Mouse (Mus musculus): ENCODE measurements at regions not wholly inside any gene's neighbourhood (a gene's known extent, or its start where the extent isn't known, plus 50 kb on each side); places are given as distances from the start of the nearest gene placed in this dataset.
A peak's percentile ranks its signal among the peaks of the same experiment; 100 is the strongest.

DNA sequence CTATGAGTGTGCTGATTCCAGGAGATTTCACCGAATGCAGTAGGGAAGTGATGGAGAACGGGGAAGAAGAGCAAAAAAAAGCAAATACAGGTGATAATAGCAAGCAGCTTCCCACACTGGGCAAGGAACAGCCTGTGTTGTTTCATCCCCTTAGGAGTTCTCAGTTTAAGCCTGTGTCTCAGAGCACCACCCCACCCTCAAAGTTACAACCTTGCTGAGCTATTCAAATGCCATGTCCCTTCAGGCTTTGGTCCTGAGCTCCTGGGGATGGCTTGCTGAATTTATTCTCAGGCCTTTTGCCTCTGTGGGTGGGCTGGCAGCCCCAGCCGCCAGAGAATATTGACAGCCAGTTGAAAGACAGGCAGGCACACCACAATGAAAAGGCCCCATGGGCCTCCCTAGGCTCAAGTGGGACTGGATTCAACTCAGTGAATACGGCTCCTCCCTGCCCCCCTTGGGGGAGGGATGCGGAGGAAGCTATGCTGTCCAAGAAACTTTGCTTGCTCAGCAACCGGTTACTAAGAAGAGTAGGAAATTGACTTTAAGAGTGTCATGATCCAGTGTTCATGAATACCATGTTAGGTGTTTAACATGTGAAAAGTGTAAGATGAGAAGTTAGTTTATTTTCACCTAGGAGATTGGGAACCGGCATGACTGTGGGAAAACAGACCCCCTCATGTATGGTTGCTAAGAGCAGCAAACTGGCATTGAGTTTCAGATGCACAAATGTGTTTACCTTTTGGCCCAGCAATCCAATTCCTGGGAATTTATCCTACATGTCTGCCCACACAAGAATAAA lies 142.5 kb upstream of the Egfl6 start:
- no peak for DNase-seq (ENCODE audit: extremely low spot score in 1 of 2, low spot score in 1 of 2)

DNA sequence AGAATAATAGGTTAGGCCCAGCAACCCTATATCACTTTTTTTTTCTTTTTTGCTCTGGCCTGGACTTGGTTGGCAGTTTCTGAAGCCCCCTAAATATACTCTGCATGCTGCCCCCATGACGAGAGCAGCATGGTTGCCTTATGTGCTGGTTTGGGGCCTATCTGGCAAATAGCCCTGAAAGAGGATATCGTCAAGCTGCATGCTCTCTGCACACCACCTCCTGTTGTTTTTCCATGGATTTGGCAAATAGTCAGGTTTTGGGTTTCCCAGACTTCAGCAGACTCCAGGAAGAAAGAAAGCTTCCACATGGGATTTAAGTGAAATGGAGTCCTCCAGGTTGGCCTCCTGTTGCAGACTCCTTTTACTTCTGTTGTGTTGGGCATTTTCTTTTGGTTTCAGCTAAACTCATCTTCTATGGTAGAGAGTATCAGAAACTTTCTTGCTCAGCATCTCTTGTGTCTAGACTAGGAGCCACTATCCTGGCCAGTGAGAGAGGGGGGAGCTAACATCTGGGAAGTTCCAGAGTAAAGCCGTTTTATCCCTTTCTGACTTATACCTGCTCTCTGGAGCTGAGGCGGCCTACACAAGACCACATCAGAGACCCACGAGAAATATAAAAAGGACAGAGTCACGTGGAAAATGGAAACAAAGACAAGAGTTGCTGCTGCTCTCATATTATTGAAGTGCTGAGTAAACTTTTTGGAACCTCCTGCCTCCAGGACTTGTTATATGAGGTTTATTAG lies 140.4 kb upstream of the Egfl6 start:
- no peak for DNase-seq (ENCODE audit: extremely low spot score in 1 of 2, low spot score in 1 of 2)

DNA sequence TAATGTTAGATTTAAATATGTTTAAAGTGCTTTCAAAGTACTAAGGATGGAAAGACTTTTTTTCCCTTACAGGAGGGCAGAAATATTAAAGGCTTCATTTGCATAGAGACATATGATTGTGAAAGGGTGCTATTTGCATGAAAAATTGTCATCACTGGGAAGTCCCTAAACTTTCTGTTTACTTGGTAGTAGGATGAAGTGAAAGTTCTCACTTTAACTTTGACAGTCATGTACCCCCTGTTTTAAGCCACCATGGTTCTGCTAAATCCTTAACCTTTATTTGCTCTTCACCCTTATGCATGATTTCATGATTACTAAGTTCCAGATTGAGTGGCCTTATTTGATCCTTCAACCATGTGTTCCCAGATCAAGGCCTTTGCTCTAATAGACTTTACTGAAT lies 132.6 kb upstream of the Egfl6 start:
- no peak for DNase-seq (ENCODE audit: extremely low spot score in 1 of 2, low spot score in 1 of 2)

DNA sequence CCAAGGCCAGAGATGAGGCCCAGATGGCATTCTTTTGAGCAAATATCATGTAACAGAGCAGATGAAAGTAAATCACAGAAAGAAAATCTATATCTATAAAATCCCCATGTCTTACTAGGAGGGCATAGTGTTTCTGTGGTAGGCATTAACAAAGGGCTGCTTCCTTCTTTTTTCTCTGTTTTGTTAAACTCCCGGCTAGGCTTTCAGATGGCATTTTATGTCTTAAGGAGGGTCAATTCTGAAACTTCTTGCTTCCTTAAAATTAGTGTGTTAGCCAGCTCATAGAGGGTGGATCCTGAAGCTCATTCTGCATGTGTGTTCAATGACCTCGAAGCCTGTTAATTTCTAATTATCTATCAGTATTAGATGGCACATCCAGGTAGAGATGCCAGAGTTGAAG lies 123.8 kb upstream of the Egfl6 start:
- DNase-seq (ENCODE audit: extremely low spot score in 1 of 2, low spot score in 1 of 2): no peak

DNA sequence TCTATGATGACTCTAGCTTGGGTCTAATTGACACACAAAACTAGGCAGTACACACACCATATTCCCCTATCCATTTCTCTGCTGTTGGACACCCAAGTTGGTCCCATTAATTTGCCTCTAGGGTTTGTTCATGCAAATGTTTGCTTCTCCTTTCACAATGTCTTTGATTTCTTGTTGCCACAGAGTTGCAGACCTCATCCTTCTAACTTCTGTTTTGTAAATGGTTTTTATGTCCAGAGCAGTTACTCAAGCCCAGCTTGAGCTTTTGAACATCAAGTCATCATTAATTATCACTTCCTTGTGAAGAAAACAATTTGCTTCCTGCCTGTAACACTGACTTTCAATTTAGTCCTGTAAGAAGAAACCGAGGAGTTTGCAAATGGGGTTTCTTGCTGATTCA lies 122.6 kb upstream of the Egfl6 start:
- no peak for DNase-seq (ENCODE audit: extremely low spot score in 1 of 2, low spot score in 1 of 2)

DNA sequence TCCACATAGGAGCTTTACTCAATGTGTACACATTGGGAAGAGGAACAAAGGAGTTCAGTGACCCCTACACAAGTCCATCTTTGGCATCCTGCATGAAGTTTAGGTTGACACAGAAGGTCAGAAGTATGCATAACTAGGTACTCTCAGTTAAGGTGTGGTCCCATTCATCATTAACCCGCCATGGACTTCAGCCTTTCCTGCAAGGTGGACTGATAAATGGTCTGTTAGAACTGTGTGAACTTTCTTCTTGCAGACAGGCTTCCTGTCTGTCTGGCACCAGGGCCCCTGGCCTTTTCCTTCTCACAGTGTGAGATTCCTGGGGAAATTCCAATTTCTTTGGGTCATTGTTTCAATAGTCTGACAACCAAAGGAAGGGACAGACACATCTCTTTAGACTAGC lies 121.5 kb upstream of the Egfl6 start:
- DNase-seq (ENCODE audit: extremely low spot score in 1 of 2, low spot score in 1 of 2): no peak

DNA sequence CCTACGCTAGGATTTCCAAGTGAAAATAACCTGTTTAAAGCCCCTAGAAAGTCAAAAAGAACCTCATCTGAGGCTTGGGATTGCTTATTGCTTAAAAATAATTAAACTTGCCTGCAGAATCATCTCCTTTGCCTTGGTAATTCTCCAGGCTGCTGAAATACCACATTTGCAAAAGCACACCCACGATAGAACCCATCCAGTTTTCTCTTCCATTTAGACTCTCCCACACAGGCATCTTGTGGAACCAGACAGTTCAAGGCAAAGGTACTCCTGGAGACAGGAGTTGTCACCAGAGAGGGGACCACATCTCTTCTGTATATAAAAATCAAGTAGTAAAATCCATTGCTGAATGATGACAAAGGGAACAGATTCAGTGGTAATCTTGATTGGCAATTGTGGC lies 118.8 kb upstream of the Egfl6 start:
- DNase-seq (ENCODE audit: extremely low spot score in 1 of 2, low spot score in 1 of 2): peak; percentile 13 to 48

DNA sequence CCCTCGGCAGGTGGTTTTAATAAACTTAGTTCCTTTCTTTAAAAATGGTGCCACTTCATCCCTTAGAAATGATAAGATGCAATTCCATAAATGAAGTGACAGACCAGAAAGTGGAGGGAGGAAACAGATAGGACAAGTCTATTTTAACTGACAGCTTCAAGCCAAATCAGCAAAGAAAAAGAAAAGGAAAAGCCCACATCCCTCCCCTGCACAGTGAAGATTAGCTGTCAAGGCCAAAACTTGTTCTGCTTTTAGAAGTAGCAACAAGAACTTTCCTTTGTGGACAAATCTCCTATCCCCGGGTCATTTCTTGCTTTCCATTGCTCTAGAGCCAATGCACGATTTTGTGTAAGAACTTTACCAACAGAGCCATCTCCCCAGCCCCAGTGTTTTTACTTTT lies 108.7 kb upstream of the Egfl6 start:
- no peak for DNase-seq (ENCODE audit: extremely low spot score in 1 of 2, low spot score in 1 of 2)

DNA sequence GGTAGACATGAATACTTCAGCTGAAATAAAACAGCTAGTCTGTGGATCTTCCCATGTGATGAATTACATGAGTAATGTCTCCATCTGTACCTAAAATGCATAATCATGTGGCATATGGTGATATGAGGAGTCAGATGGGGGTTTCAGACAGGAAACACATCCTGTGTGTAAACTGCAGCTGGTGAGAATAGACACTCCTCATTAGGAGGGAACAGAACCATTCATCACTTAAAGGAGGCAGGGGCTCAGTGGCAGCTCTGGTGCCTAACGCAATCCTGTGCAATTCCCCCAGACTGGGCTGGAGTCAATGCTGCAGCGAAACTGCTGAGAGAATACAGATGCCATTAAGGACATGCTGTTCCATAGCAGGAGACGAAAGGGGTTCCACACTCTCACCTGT lies 103.3 kb upstream of the Egfl6 start:
- DNase-seq (ENCODE audit: extremely low spot score in 1 of 2, low spot score in 1 of 2): peak in 1 of 2 experiments; percentile 23

DNA sequence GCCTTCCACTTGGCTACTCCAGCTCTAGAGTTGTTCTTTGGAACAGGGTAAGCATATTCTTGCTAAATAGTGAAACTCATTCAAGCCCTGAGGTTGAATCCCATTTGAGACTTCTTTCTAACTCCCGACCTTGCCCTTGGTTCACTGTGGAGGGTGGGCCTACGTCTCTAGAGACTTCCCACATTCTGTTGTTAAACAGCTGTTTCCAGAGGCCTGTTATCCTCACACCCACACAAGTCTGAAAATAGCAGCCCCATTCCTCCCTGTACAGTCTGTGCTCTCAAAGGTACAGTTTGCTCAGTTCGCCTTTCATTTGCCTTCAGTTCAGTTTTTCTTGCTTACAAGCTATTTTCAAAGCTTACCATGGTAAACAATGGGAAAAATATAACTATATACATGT lies 87.9 kb upstream of the Egfl6 start:
- DNase-seq (ENCODE audit: extremely low spot score in 1 of 2, low spot score in 1 of 2): peak in 1 of 2 experiments; percentile 11

DNA sequence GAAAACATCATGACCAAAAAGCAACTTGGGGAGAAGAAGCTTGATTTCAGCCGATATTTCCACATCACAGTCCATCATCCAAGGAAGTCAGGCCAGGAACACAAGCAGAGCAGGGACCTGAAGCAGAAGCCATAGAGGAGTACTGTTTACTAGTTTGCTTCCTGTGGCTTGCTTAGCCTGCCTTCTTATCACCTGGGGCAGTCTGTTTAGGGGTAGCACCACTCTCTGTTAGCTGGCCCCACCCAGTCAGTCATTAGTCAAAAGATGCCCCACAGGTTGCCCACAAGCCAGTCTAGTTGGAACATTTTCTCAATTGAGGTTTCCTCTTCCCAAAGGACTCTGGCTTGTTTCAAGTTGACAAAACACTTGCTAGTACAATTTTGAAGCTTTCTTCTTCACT lies 87.1 kb upstream of the Egfl6 start:
- no peak for DNase-seq (ENCODE audit: extremely low spot score in 1 of 2, low spot score in 1 of 2)

DNA sequence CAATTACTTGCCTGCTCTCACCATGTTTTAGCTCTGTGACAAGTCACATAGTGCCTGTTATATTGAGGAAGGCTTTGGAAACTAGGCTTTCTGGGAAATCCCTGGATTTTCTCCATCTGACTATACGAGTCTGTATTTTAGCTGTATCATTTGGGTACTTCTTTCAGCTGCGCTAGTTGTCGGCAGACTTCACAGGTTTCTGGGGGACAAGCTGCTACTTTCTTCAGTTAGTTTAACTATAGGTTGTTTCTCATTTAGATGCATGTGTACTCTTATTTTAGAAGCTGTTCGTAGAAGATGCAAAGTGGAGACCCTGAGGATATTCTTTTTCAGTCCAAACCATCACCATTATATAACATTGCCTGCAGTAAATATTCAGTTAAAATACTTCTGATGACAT lies 86.3 kb upstream of the Egfl6 start:
- peak in 1 of 2 experiments; percentile 32 for DNase-seq (ENCODE audit: extremely low spot score in 1 of 2, low spot score in 1 of 2)

DNA sequence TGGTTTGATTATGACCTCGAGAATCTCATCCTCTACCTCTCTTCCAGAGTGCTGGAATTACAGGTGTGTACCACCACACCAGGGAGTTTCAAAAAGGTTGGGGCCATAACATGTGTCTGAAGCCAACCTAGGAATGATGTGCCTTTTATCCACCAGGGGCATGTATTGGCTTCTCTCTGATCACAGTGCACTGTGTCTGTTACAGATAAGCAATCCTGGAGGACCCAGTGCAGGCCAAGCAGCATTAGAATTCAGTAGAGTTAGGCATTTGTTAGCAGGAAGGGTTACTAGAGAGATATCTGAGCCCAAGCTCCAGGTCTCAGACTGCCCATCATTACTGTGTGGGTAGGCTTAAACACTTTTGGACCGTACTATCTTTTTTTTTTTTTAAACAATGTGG lies 80.8 kb upstream of the Egfl6 start:
- DNase-seq (ENCODE audit: extremely low spot score in 1 of 2, low spot score in 1 of 2): no peak

DNA sequence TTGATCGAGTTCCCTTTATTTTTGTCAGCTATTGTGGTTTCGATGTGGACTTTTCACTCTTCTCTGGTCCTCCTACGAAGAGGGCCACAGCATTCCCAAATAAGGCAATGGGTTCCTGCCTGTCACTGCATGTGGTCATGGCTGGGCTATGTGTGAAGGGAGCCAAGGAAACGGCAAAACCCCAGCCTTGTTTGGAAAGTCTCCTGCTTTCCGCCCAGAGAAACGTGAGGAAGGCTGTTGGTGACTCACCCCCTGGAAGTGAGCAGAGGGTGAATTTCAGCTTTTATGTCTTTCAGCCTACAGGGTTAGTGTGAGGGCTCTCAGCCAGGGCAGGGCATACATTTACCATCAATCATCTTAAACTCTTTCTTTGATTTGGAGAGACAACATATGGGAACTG lies 76.3 kb upstream of the Egfl6 start:
- peak; percentile 5 to 46 for DNase-seq (ENCODE audit: extremely low spot score in 1 of 2, low spot score in 1 of 2)

DNA sequence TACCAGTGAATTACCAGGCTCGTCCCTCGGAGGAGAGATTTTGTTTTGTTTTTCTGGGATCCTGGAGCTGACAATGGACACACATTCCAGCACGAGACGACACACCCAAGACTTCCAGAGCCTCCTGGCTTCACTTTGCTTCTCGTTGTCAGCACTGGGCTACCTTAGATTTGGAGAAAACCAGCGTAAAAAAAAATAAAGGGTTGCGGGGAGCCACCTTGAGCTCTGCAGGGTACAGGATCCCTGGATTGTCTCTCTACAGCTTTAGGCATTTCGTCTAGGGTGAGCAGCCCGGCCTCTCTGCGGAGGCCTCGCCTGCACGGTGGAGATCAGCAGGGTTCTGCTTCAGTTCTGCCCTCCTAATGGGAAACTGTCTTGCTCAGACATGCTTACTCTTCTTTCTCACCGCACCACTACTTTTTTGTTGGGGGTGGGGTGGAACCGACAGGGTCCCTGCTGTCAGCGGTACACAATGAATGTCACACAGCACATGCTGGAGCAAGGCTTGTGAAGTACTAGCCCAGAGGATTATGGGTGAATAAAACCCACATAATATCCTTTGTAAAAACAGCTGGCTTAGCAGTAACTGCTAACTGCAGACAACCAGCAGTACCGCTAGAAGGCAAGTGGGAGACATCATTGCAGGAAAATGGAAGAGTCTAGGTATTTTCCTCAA lies 75.7 kb upstream of the Egfl6 start:
- peak; percentile 15 to 80 for DNase-seq (ENCODE audit: extremely low spot score in 1 of 2, low spot score in 1 of 2)

DNA sequence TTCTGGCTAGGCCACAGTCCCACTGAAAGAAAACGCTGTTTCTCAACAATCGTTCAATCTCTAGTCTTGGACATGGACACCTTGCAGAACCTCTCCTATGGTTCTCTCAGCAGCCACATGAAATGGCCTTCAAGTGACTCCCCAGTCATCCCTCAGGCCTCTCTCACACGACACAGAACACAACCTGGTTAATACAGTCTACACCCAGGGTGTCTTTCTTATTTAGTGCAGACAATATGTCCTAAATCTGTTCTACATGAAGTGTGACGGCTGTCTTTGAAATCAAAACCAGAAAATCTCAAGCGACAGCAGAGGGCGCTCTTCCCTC lies 75.2 kb upstream of the Egfl6 start:
- DNase-seq (ENCODE audit: extremely low spot score in 1 of 2, low spot score in 1 of 2): no peak

DNA sequence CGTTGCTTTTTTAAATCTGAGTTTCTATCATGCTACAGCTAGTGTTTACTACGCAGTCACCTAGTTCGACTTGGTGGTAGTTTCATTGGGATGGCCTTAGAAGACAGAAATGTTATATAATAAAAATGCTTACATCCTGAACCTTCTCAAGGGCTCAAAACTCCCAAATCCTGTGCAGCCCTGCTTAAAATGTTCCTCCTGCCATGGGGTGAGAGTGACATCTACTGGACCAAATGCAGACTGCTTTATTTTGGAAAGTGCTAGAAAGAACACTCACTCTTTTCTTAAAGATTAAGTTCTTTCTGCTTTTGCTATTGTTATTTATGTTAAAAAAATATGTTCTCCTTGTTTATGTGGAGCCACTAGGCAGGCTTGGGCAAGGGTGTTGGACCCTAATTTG lies 66.9 kb upstream of the Egfl6 start:
- DNase-seq (ENCODE audit: extremely low spot score in 1 of 2, low spot score in 1 of 2): peak; percentile 7 to 73

DNA sequence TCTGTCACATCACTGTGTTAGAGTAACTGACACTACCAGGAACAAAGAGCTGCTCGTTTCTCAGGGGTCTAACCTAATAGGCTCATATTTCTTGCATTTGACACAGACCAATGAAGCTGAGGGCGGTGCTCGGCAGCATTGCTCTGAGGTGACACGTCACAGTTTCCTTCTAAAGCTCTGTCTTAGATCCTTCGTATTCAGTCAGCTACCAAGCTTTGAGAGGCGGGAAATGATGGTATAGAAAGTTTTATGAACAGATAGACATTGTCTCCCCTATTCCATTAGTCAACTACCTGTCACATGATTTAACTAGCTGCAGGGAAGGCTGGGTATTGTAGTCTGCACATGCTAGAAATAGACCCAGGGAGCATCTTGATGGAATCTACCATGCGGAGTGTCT lies 60.2 kb upstream of the Egfl6 start:
- no peak for DNase-seq (ENCODE audit: extremely low spot score in 1 of 2, low spot score in 1 of 2)

DNA sequence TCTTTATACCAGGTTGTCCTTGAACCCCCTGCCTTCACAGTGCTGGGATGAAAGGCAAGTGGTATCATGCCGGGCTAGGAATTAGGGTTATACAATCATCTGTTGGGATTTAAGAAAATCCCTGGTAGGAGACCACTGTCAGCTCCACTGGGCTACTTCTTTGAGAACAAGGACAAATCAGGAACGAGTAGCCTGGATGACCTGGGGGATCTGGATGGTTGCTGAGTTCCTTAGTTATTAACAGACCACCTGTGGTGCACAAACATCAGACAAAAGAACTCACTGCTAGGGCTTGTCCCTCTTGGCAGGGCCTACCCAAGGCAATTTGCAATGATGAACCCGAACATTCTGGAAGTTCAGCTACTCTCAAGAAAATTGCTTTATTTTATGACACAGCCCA lies 55.7 kb upstream of the Egfl6 start:
- no peak for DNase-seq (ENCODE audit: extremely low spot score in 1 of 2, low spot score in 1 of 2)

DNA sequence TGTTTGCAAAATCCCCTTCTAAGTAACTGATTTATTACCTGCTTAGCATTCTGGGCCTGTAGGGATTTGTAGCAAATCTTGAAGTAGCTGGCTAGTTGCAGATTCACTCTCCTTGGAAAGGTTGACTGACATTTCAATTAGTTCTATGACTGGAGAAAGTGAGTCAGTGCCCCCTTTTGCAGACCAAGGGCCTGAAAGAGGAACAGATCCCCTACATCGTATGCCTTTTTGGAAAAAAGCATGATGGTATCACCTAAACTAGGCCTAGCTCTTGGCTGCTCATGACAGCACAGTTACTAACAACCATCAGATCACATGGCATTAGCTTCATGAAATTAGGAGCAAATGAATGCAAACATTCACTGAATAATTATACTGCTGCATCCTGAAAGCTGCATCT lies 54.7 kb upstream of the Egfl6 start:
- no peak for DNase-seq (ENCODE audit: extremely low spot score in 1 of 2, low spot score in 1 of 2)

Measured in frontal cortex, adult 2 months (tissue).